Mouse (Mus musculus): ENCODE data around the gene Lrba. TPM values are rescaled to one million over a fixed set of nuclear protein-coding genes. Genes with fewer than 3 reads are reported as not detected.
A peak's percentile ranks its signal among the peaks of the same experiment; 100 is the strongest.

Lrba gene
- total RNA-seq, 2 experiments from 2014 or later = 18.2 to 28.8 TPM

DNA sequence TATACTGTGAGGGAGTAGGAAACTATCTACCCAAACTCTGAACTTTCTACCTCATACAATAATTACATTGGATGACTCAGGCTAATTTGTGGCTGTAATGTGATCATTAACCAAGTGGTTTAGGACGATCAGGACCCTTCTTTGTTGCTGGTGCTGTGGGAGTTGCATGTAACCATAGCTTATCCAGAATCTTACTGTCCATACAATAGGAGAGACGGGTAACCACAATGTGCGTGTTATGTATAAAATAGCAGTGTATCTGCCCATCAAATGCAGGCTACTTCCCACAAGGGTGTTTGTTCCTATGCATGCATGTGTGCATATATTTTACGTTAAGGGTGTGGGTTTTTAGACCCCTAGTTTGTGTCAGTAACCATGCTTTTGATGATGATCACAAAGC, 219.0 kb downstream of the Lrba start:
- ATAC-seq (replicated peaks; ENCODE audit: low FRiP score, low TSS enrichment, poor library complexity, severe bottlenecking) = no peak

DNA sequence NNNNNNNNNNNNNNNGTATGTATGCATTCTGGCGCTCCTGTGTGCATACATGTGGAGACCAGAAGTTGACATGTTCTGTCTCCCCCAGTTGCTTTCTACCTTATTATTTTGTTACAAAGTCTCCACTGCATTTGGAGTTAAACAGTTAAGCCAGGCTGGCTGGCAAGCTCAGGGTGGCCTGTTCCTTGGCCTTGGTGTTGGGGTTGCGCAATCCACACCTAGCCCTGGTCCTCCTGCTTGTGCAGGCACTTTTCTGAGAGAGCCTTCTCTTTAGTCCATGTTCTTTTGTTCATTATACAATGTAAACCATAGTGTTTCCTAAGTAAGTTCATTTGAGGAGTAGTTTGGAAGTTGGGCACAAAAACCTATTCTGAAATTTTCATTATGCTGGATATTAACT, 226.7 kb downstream of the Lrba start:
- no peak for ATAC-seq (replicated peaks; ENCODE audit: low FRiP score, low TSS enrichment, poor library complexity, severe bottlenecking)

DNA sequence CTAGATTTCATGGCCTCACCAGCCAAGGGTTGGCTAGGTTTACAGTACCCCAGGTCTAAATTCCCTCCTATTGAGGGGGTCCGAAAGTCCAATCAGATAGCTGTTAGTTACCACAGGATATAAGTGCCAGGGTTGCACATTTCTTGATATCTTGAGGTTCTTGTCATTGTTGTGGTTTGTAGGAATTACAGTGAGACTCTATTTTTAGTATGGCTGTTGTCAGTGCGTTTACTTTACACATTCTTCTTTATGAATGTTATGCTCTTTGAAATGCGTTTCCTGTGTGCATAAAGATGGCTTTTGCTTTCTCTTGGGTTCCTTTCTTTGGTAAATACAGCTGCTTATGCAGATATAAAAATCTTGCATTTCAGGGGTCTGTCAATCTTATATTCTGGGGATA, 237.1 kb downstream of the Lrba start:
- no peak for ATAC-seq (replicated peaks; ENCODE audit: low FRiP score, low TSS enrichment, poor library complexity, severe bottlenecking)

DNA sequence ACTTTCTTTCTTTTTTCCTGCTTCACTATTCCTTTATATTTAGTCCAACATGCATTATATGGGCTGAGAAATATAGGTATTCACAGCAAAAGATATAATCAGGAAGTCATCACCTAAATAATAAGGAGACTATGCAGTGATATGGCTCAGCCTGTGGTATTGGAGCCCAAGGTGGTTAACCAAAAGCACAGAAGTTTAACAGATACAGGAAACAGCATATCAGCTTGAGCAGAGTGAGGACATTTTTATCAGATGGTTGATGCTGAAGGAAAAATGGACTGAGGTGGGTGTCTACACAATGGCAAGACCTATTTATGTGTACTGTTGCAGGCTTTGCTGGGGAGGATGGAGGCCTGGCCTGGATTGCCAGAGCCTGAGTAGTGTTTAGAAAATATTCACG, 265.5 kb downstream of the Lrba start:
- no peak for ATAC-seq (replicated peaks; ENCODE audit: low FRiP score, low TSS enrichment, poor library complexity, severe bottlenecking)

DNA sequence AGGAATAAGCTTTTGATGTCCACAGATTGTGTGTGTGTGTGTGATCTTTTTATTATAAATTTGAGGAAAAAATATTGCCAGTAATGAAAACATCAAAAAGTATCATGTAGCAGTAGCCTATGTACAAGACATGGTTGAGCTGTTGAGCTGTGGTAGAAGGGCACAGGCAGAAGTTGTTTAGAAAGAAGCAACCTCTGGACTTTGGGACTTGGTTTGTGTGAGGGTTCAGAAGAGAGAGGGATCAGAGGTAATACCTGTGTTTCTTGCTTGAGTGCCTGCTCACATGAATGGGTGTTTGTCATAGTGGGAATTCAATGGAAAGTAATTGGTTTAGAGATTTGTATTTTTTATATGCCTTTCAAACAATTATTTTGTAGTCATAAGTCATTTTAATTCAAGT, 276.1 kb downstream of the Lrba start:
- no peak for ATAC-seq (replicated peaks; ENCODE audit: low FRiP score, low TSS enrichment, poor library complexity, severe bottlenecking)

DNA sequence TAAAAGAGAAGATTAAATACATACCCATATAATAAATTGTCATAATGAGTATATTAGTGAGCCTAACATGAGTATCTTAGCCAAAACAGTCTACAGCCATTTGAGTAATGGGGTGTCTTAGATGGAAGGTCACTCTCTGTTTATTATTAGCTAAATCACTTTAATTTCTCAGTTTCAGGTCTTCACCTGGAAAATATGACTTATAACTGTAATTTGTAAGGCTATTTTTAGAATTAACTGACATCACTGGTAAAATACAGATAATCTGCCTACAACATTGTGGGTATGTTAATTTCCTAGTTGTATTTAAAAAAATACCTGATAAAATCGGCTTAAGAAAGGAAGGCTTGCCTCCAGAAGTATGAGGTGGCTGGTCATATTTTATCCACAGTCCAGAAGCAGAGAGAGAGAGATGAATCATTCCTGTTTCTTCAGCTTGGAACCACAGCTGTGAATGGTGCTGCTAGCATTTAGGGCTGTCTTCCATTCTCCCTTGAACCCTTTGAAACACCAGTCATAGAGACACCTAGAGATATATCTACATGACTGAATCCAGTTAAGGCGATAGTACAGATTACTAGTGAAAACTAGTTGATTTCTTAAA, 294.1 kb downstream of the Lrba start:
- no peak for ATAC-seq (replicated peaks; ENCODE audit: low FRiP score, low TSS enrichment, poor library complexity, severe bottlenecking)

DNA sequence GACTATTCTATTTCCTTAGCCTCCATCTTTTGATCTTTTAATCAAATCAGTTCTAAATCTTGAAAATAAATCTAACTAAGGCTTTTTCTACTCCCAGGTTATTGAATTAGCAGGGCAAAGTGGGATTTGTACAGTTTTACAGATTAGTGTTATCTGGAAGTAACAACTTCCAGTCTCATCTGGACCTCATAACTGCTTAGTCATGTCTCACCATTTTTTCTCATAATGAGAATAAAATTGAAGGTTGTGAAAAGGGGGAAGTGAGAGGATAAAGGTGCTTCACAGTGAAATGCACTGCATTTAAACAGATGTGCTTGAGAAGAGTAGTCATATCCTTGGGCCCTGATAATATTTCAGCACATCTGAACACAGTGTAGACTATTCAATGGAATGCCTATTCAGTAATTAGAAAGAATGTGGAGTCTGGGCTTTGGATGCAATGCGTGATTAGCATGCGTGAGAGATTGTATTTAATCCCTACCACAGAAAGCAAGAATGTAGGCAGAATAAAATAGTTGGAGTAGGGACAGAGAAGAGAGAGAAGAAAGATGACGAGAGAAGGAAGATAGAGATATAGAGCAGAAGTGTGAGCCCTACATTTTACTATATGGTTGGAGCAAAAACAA, 298.5 kb downstream of the Lrba start:
- no peak for ATAC-seq (replicated peaks; ENCODE audit: low FRiP score, low TSS enrichment, poor library complexity, severe bottlenecking)

DNA sequence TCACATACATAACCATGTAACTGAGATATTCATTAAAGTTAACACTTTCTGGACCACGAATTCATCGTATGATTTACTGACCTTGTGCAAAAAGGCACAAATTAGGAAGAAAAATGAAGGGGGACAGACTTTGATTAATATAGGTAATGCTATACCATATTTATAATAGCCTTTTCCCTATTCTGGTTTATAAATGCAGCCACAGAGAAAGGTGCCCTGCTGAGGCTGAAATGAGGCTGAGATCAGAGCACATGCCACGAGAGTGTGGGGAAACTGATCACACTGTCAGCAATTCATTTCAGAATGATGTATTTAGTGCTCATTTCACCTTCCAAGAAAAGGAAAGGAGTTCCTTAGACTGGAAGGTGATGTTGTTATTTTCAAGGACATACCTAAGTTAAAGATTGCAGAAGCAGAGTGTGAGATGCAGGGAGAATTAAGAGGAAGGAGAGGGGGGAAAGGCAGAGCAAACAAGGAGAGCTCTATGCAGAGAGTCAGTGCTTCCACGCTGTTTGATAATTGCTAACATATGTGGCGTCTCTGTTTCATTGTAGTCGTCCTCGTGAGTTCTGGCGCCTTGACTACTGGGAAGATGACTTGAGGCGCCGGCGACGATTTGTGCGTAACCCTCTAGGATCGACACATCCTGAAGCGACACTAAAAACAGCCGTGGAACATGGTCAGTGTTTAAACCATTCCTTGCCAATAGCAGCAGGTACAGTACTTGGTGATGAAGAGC, 307.2 kb downstream of the Lrba start:
- ATAC-seq (replicated peaks; ENCODE audit: low FRiP score, low TSS enrichment, poor library complexity, severe bottlenecking) = no peak

DNA sequence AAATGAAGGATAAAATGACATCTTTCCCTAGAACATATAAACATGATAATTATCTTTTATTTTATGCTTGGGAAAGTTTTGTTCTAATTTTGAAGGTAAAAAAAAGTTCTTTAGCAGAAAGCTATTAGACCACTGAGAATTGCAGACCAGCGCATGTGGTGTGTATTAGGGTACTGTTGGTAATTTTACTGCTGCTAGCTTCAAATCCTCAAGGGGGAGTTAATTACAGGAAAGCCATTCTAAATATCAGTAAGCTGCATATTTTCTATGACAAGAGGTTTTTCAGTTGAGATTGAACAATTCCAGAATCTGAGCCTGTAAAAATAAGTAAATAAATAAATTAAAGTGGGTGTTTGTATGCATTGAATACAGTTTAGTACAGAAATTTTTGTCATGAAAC, 312.3 kb downstream of the Lrba start:
- ATAC-seq (replicated peaks; ENCODE audit: low FRiP score, low TSS enrichment, poor library complexity, severe bottlenecking) = no peak

DNA sequence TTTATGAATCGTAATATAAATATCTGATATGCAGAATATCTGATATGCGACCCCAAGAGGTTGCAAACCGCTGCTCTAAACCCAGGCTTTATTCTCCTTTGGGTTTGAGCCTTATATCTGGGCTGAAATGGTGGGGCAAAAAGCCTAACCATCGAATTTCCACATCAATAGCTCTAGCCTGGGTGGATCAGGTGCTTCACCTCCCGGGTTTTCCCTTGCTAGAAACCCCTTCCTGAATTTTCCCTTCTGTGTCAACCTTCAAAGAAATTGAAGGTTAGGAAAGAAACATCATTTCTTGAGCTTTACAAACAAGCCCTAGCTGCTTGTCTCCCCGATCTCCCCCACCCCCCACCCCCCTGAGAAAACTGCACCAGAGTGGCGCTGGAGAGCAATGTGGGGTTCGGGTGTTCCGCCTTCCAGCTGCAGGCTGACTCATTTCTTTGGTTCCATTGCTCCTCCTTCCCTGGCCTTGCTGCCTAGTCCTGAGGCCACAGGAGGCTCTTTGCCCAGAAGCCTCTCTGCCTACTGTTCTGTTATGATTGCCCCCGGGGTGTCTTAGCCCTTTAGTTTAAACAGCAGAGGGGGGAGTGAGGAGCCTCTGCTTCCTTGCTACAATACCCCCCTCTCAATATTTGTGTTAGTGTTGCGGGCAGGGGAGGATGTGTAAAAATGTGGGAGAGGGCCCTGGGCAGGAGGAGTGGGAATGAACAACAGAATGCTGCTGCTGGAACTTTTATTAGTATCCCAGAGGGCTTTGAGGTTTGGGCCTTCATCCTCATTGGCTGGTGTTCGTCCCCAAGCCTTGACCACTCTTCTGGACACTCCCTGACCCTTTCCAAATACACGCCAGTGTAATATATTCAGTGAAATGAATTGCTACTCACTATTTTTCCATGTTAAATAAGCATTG, 314.4 kb downstream of the Lrba start:
- ATAC-seq (replicated peaks; ENCODE audit: low FRiP score, low TSS enrichment, poor library complexity, severe bottlenecking) = no peak

DNA sequence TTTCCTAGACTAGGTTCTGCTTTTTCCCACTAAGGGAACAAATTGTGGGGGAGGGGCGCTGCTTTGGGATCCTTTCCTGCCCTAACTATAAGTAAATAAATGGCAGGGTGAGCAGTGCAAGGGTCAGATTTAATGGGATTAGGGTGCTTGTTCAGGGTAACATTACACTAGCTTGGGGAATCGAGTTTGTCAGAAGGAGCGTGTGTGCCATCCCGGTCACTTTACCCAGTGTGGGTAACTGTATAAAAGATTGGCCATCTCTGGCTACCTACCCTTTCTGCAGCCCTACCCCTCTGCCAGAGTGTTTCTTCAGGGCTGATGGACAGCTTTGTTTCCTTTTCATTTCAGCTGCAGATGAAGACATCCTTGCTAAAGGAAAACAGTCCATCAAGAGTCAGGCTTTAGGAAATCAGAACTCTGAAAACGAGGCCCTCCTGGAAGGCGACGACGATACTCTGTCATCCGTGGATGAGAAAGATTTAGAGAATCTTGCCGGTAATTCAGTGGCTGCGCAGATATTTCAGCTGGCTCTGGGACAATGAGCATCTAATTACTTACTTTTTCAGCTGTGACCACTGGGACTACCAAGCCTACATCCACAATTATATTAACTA, 315.2 kb downstream of the Lrba start:
- no peak for ATAC-seq (replicated peaks; ENCODE audit: low FRiP score, low TSS enrichment, poor library complexity, severe bottlenecking)

DNA sequence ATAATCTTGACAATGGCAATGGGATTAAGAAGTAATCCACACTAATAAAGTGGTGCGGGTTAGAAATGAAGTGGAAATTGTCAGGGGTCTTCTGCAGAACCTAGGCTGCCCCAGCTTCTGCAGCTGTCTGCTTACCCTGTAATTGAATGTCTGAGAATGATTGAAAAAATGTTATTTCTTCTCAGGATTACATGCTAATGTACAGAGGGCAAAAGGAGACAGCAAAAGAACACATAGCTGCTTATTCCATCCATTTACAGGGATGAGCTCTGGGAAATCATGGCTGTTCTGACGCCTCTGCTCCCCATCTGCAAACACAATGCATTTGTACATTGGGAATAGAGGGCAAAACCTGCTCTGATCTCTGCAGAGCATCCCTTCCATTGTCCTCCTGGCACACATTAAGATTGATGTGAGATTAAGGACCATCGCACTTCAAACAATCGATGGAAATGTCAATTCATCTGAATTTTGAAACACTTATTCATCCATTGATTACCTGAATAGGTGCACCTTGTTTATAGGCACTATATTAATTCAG, 316.7 kb downstream of the Lrba start:
- ATAC-seq (replicated peaks; ENCODE audit: low FRiP score, low TSS enrichment, poor library complexity, severe bottlenecking) = no peak

DNA sequence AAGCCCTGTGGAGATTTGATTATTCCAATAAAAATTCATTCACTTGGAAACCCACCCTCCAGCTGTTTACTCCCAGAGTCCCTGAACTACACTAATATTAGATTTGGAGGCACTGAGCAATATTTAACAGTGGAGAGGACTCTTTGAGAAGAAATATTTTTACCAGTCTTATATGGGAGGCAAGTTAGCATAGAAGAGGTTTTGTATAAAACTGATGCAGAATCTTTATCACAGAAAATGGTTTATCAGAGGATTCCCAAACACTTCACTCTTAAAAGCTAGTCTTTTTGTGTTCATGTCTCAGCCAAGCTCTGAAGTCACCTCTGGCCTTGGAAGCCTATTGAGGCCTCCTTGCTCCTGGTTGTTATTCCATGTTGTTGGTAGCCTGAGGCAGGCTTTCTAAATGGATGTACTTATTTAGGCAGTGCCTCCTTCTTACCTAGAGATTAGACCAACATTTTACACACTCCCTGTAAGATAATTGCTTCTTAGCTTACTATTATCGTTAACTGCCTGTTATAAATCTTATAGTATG, 317.4 kb downstream of the Lrba start:
- no peak for ATAC-seq (replicated peaks; ENCODE audit: low FRiP score, low TSS enrichment, poor library complexity, severe bottlenecking)

DNA sequence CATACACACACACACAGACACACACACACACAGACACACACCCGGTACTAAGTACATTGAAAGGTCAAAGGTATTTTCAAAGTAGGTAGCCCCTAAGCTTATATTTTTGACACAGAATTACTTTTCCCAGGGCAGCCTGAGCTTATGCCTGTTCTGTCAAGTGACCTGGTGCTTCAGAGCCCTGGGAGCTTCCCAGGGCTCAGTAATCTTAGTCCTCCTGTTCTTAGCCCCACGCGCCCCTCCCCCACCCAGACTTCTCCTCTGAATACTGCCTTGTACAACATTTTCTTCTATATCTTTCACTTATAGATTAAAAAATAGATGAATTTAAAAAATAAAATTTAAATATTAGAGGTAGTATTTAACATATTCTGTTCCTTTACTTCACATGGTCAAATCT, 320.3 kb downstream of the Lrba start:
- ATAC-seq (replicated peaks; ENCODE audit: low FRiP score, low TSS enrichment, poor library complexity, severe bottlenecking) = no peak

DNA sequence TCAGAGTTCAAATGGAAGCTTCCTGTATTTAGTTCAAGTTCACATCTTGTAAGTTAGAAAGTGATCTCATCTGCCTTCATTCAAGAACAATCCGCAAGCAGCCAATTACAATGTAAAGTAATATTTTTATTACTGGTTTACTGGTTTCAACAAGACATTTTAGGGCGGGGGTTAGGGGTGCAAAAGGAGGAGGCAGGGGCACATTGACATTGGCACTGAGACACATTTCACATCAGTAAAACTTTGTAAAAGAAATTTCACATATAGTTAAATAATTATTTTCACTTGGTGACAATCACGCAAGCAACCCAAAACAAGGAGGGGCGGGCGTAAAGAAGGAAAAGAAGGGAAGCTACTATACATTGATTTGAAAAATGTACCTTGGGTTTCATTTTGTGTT, 321.5 kb downstream of the Lrba start:
- ATAC-seq (replicated peaks; ENCODE audit: low FRiP score, low TSS enrichment, poor library complexity, severe bottlenecking) = no peak

DNA sequence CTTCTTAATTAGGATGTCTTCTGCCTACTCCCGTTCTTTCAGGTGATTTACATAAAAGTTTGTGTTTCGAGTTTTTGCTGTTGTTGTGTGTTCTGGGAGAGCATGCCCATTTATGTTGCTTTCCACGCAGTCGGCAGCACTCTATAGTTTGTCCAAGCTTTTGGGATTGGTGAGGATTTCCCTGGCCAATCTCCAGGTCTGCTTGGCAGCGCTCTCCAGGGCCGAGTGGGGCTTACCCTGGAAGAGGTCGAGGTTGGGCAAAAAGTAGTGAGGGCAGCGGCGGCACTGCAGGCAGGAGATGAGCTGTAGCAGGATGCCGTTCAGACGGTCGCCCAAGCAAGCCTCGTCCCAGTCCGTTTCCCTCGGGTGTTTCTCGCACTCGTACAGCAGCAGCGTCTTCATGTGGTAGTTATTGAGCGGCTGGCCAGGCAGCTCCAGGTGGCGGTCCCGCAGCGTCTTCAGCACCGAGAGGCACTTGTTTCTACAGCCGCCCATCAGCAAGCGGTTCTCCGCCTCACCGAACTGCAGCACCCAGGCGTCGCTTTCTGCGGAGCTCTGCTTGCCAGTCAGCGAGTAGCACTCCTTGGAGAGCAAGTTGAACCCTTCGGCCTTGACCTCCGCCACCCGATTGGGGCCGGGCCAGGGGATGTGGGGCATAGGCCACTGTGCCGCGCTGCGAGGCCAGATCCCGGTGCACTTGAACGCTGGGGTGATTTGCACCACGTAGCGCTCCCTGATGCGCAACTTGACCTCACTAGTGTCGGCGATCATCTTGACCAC, 322.2 kb downstream of the Lrba start:
- ATAC-seq (replicated peaks; ENCODE audit: low FRiP score, low TSS enrichment, poor library complexity, severe bottlenecking) = peak; percentile 76

DNA sequence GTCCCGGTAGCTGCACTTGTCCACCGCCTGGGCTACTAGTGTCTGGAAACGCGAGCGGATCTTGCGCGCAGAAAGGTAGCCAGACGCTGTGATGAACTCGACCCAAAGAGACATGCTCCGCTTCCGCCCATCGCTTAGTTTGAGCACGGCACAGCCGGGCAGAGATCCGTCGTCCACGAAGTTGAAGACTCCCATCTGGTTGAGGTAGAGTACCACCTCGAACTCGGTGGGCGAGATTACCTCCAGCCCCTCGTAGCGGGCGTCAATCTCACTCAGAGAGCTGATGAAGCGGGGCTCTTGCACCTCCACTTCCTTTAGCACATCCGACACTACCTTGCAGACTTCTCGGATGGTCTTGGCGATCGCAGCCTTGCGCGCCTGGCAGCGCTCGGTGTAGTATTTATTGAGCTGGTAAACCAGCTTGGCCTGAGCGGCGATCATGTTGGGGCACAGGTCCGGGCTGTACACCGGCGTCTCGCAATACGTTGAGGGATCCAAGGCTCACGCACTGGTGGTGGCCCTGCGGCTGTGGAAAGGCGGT, 322.8 kb downstream of the Lrba start:
- peak; percentile 12; the same call in 1 of the 2 replicates for ATAC-seq (replicated peaks; ENCODE audit: low FRiP score, low TSS enrichment, poor library complexity, severe bottlenecking)
